Mouse (Mus musculus) urinary bladder, adult 18-20 months (tissue): ENCODE data around the gene Cd300lb.

Experiments used
- DNase-seq, 2 experiments: peaks; one replicate each; pipeline ENCODE4 v3.0.0; 2022; ENCODE audit warnings: low spot score in 2 of 2, mixed read lengths in 2 of 2

Cd300lb gene

DNA sequence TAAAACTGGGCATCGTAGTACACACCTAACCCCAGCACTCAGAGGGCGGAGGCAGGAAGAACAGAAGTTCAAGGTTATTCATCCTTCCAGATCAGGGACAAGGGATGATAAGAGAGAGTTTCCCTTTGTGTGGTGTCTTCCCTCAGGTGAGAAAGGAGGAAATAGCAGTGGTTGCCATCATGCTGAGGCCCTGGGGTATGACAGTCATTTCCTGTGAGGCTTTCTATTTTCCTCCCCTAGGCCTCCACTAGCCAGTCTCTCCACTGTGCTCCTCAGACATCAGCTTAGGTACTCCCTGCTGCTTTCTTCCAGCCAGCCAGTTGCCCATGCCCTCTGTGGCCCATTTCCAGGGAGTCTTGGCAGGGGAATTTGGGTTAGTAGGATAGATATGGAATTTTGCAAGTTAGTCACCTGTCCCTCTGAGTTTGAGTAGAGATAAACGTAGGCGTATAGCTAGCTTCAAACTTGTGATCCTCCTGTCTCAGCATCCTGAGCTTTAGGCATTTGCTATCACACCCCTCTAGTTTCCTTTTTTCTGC, 50.9 kb downstream of the Cd300lb start:
- DNase-seq: no peak

DNA sequence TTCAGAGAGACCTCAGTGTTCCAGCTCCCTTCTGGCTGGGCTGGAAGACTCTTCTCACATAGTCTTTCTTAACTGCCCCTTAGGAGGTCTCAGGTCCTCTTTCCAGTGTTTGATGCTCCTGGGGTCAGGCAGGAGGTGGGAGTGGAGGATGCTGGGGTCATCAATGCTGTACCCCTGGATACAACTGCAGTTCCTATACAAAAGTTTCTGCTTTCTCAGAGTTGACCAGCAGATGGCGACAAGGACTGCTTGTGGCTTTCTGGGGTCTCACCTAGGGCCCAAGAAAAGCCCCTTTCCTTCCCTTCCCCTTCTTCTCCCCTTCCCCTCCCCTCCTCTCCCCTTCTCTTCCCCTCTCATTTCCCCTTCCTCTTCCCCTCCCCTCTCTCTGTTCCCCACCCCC, 53.6 kb downstream of the Cd300lb start:
- DNase-seq: no peak

DNA sequence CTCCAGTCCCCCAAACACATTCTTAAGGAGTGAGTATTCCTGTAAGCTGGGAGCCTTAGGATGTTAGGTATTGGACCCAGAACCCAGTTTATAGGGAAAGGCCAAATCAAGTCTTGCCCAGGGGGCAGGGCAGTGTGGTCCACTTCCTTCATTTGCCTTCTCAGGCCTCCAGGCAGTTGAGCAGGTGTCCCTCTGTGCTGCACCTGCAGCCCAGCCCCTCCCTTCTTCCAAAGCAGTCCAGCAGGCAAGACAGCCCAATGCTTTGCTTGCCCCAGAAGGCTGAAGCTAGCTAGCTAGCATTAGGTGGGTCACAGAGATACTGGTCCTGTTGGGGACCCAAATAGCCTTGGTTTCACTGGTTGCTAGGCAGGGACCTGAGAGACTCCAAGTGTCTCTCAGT, 54.0 kb downstream of the Cd300lb start:
- no peak for DNase-seq

DNA sequence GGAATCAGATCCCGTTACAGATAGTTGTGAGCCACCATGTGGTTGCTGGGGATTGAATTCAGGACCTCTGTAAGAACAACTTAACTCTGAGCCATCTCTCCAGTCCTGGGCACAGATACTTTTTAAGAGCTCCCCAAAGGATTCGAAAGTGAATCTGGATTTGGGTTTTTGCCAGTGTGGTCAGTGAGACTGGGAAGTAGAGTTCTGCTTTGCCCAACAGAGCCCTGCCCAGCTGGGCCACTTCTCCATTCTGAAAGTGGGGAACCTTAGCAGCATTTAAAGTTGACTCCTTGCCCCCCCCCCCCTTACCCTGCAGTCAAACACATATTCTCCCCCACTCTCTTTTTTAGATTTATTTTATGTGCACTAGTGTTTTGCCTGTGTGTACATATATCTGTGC, 54.5 kb downstream of the Cd300lb start:
- no peak for DNase-seq

DNA sequence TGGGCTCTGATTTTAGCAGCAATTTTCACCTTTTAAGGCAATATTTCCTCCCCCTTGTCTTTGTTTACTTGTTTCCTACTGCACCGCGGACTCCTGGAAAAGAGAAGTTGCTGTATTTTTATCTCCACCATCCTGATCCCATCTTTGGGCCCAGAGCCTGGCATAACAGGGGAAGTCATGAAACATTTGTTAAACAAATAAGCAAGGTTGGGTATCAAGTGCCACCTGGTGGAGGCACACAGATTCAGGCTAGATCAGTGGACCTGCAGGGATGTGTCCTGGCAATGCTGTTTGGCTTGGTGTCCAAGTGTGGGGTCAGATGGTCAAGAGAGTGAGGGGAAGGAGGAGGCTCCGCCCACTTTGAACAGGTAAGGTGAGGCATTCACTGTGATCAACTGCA, 57.0 kb downstream of the Cd300lb start:
- peak; percentile 36 to 39 for DNase-seq

DNA sequence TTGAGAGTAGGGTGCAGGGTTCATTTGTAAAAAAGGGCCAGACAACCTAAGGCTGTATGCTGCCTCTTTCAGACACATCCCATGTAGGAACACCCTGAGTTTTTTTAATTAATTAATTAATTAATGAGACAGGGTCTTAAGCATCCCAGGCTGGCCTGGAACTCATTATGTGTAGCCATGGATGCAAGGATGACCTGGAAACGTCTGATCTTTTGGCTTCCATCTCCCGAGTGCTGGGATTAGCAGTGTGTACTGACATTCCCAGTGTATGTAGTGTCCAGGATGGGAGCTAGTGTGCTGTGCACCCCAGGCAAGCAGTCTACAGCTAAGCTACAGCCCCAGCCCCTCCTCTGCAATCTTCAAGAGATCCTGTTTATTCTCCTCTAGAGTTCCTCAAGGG, 57.6 kb downstream of the Cd300lb start:
- DNase-seq: no peak

DNA sequence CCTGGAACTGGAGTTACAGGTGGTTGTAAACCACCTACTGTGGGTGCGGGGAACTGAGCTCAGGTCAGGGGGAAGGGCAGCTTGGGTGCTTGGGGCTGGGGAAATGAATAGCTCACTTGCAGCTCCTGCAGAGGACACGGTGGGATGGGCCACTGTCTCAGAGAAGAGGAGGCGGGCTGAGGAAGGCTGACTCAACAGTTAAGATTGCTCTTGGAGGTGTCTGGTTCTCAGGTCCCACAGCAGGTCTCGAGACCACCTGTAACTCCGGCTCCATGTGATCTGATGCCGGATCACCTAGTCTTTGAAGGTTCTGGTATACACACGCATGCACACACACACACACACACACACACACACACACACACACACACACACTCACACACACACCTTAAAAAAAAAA, 58.0 kb downstream of the Cd300lb start:
- DNase-seq: no peak

DNA sequence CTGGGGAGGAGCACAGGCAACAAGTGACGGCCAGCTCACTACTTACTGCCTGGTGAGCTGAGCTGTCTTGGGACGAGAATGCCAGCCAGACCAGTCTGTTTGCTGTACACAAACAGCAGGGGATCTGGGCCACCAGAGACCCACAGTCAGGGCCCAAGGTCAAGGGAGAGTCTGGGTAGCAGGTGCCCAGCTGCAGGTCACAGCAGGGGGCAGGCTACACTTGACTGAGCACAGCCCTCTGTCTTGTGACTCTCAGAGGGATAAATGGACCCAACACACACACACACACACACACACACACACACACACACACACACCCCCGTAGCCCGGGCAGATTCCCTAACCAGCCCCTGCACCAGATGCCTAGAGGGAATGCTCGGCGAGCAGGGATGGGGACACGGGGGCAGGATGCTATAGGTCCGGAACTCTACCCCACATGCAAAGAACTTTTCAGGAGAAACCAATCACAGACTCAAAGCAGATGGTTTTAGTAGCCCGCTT, 58.8 kb downstream of the Cd300lb start:
- no peak for DNase-seq

DNA sequence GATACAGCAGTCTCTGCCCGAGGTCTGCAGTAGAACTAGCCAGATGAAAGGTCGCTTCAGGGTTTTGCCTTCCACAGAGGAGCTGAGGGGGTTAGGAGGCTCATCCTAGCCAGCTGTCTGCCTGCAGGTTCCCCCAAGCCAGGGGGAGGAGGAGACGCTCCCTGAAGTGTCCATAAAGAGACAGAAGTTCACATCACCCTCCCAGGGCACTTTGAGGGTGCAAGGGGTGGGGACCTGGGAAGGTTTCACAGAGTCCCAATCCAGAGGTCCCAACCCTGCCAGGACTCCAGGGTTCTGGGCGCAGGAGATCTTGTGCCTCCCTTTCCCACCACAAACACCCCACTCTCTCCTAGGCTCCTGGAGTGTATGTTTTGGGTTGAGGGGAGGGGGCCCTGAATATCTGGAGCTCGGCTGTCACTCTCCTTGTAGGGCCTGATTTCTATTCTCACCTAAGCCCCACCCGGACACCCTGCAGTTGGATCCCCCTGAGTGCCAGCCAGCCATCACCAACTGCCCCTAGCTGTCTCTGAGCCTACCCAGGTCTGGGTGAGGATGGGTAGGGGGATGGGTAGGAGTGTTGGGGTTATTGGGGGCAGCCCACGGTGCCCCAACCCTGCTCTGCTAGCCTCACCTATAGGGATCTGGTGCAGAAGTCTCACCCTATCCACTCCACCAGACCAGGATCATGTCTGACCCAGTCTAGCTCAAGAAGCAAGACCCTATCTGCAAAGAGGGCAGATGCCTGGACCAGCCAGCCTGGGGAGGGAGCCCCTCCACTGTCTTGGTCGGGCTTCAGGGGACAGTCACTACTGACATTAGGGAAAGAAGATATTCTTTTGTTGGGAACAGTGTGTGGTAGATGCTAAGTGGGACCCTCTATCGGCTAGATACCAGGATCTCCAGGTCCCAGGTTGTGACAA, 59.7 kb downstream of the Cd300lb start:
- no peak for DNase-seq

DNA sequence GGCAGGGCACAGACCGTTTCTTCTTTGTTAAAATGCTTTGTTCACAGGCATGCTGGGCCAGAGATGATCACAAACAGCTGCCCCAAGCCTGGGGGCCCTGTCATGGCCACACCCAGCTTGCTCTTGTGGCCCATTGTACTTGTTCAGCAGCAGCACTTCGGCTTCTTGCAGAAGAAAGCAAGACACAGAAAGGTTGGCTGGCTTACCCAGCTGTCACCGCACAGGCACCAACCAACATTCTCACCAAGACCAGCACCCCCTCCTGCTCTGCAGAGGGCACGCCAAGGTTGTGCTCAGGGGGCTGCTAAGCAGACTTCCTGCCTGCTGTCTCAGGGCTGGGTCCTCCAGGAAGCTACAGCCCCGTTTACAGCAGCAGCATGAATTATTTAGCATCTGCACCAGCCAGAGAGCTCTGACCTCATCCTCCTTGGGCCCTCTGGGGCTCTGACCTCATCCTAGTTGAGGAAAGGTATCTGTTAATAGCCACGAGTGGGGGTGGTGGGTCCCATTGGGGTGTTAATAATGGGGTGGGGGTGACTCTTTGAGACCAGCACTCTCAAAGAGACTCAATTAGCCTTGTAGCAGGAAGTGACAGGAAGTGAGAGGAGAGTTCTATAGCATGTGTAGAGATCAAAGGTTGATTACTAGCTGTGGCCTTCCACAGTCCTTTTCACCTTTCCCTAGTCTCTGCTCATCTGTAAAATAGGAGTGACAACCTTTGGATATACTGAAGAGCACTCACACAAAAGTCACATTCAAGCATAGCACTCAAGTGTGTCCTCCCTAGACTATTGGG, 61.0 kb downstream of the Cd300lb start:
- DNase-seq: no peak
